Mouse (Mus musculus) cerebellum, adult 11 months (tissue): ENCODE measurements at regions not wholly inside any gene's neighbourhood (a gene's known extent, or its start where the extent isn't known, plus 50 kb on each side); places are given as distances from the start of the nearest gene placed in this dataset.

Experiments
- DNase-seq: peaks from one replicate; pipeline ENCODE4 v3.0.0; 2022

DNA sequence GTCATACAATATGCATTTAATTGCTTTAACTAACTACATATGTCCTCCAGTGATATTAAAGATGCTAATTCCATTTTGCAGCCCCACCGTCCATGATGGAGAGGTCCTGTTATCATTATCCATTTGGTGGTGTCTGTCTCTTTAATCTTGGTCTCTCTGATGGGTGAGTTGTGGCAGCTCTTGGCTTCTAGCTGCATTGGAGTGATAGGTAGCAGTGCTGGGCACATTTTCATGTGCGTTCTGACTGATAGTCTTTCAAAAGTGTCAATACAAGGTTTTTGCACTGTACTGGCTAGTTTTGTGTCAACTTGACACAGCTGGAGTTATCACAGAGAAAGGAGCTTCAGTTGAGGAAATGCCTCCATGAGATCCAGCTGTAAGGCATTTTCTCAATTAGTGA is 67.5 kb upstream of the Six2 start:
- DNase-seq, result no peak

DNA sequence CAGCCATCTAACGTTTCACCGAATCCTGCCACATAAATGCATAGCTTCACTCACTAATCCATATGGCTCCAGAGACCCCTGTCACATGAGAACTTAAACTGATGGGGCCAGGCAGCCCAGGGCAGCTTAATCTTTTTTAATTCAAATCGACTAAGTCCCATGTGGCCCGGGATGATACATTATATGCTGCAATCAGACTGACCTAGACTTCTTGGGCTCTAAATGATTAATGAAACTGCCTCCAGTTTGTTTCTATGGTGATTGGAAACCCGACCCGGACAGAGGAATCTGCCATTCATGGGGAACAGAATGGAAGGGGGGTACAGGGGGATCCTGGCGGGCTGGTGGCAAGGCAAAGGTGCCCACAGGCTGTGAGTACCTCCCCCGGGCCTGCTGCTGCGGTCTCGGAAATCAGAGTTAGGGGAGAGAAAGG is 60.6 kb upstream of the Six2 start:
- DNase-seq, result no peak

DNA sequence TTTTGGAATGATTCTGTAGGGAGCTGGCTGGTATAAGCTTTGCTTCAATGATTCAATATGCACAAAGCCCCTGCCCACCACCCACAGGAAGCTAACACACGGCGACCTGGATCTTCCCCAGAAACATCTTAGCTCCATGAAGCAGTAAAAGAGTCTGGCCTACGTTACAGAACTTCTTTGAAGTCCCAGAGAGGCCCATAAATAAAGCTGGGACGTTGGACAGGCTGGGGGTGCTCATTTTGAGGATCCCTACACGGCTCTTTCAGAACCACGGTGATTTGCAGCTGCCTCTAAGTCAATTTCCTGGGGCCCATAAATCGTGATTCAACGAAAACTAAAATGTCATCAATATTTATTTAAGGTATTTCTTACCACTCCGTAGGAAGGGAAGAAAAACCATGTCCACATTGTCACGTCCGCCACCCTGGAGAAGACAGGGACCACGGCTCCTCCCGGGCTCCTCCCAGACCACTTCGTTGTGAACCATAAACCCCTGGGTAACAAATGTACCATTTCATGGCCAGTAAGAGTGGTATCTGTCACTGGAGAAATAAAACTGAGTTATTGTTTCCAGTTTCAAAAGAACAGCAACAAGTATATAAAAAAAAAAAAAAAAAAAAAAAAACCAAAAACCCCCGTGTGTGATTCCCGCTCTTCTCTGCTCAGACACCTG is 60.0 kb upstream of the Six2 start:
- no peak for DNase-seq
